Mouse (Mus musculus): ENCODE data around the gene Deaf1.

GRCm38 (mm10) chr7:141337716-141338416 lies 10.4 kb upstream of the Deaf1 start:
- TF ChIP-seq CTCF (IDR thresholded peaks at IDR 0.05; ENCODE audit: low read depth) (no peak), EP300 (IDR thresholded peaks at IDR 0.05; ENCODE audit: low read depth) (no peak)
